Mouse (Mus musculus) small intestine, adult 2 months (tissue): ENCODE measurements at regions not wholly inside any gene's neighbourhood (a gene's known extent, or its start where the extent isn't known, plus 50 kb on each side); places are given as distances from the start of the nearest gene placed in this dataset.

Experiments used
- CTCF ChIP-seq: fragments of 200-500 bp; IDR thresholded peaks from 2 replicates; pipeline ENCODE4 v1.5.1; 2012; ENCODE audit warnings: low read depth, mild to moderate bottlenecking, control low read depth, inconsistent platforms, low read length, moderate library complexity, mixed read lengths; ENCODE audit not compliant: insufficient replicate concordance, insufficient read length; ENCODE audit errors: extremely low read depth
- POLR2A ChIP-seq: fragments of 200-500 bp; IDR thresholded peaks from 2 replicates; pipeline ENCODE4 v1.6.1; 2012; ENCODE audit warnings: low read depth, mild to moderate bottlenecking, control low read depth, inconsistent platforms, low read length, moderate library complexity

- no peak for TF ChIP-seq POLR2A
- no peak for TF ChIP-seq CTCF
These were observed 281.4 kb upstream of the Gm9747 start for GRCm38 (mm10) chr1:81951493-81952011.
